Mouse (Mus musculus): Measurements from ENCODE around the gene Tspan5. TPM values are rescaled to one million over a fixed set of nuclear protein-coding genes. Genes with fewer than 3 reads are reported as not detected.

Tspan5 gene
- polyA plus RNA-seq, 1 experiment from 2014 or later, result 43.4 TPM

DNA sequence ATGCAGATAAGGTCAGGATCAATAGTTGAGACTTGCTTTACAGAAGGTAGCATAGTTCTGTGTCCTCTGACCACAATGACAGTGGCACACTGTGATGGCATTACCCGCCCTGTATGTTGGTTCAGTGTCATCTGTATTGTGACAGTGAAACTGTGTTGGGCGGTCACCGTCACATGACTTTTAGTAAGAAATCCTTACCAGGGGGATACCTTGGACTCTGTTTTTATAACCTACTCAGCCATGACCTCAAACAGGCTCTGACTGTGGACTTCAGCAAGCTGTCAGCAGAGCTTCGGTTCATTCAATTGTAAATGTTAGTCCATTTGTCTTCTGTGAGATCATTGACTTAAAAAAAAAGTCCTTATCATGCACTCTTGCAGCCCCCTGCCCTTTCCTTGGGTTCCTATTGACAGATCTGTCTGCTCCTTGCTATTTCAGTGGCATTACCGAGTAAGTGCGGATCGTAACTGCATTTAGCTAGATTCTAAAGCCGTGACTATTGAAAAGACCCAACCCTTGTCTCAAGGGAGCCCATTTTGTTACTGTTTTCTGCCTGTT is 84.3 kb downstream of the Tspan5 start:
- Histone ChIP-seq H3K9ac (ENCODE audit: low read length) (no peak overlapping the region), H3K27me3 (ENCODE audit: control insufficient read depth, insufficient read depth, low read length) (no peaks in the 10 kb centered on the region), H3K9me3 (ENCODE audit: control insufficient read depth, low read length) (no peaks in the 10 kb centered on the region), H3K4me3 (ENCODE audit: low read depth, low read length) (no peak overlapping the region), H3K4me1 (replicated peaks; ENCODE audit: control insufficient read depth, insufficient read depth, low read length) (peaks cover 6% of the 10 kb centered on the region; the same call in 1 of the 2 replicates), H3K27ac (ENCODE audit: low read depth, low read length) (no peak overlapping the region), H3K4me2 (ENCODE audit: low read depth, low read length, severe bottlenecking) (no peak overlapping the region), H3K36me3 (ENCODE audit: control insufficient read depth, insufficient read depth, low read length) (no peaks in the 10 kb centered on the region)
- DNase-seq (ENCODE audit: low spot score) (no peak), ATAC-seq (replicated peaks; ENCODE audit: low FRiP score) (no peak)
- 85% methylated on average over 8 of the region's 8 CpGs for WGBS

DNA sequence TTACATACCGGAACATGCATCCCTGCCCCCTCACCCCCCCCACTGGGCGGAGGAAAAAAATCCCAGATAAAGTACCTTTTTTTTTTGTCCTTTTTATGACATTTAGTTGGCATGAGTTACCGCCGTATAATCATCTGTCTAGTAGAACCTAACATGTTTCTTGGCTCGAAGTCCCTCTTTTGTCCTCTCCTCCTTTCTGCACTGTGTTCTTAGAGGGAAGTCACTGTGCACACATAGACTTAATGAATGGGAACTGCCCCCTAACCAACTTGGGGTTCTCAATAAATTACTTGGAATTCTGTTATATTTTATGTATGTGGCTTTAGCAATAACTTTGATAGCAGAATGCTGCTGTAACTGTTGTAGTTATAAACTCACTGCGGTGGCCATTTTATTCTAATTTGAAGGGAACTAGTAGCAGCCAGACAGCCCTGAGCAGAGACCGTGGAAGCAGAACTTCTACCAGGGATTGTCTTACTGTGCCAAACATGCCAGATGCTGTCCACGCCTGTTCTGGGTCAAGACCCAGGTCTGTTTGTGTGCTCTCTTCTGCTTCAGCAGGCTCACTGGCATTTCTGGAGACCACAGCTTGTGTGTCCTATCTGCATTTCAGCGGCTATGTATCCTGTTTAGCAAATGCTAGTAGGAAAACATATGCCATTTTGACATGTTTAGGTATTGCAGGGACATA is 91.0 kb downstream of the Tspan5 start:
- Histone ChIP-seq H3K4me2 (ENCODE audit: low read depth, low read length, severe bottlenecking) (no peak overlapping the region), H3K27ac (ENCODE audit: low read depth, low read length) (no peak overlapping the region), H3K9me3 (ENCODE audit: control insufficient read depth, low read length) (no peaks in the 10 kb centered on the region), H3K4me3 (ENCODE audit: low read depth, low read length) (no peak overlapping the region), H3K4me1 (replicated peaks; ENCODE audit: control insufficient read depth, insufficient read depth, low read length) (no peaks in the 10 kb centered on the region), H3K27me3 (ENCODE audit: control insufficient read depth, insufficient read depth, low read length) (no peaks in the 10 kb centered on the region), H3K9ac (ENCODE audit: low read length) (no peak overlapping the region), H3K36me3 (ENCODE audit: control insufficient read depth, insufficient read depth, low read length) (no peaks in the 10 kb centered on the region)
- DNase-seq (ENCODE audit: low spot score), result no peak
- WGBS, result 92% methylated on average over 9 of the region's 9 CpGs
- ATAC-seq (replicated peaks; ENCODE audit: low FRiP score), result no peak

DNA sequence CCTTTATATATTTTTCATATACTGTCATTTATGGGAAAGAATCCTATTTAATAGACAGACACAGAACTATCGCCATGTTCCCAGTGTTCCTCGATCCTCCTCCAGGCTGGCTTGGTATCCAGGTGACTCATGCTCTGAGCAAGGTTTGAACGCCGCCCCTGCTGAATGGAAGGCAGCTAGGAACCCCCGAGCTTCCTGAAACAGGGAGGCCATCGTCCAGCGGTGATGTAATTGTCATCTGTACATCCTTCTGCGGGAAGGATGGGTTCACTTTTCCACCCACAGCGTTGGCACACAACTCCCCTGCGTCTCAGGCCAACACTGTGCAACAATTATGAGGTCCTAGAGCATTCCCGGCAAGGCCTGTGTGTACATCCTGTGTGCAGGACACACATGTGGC is 92.2 kb downstream of the Tspan5 start:
- Histone ChIP-seq H3K36me3 (ENCODE audit: control insufficient read depth, insufficient read depth, low read length) (no peaks in the 10 kb centered on the region), H3K27me3 (ENCODE audit: control insufficient read depth, insufficient read depth, low read length) (no peaks in the 10 kb centered on the region), H3K4me3 (ENCODE audit: low read depth, low read length) (no peak overlapping the region), H3K4me2 (ENCODE audit: low read depth, low read length, severe bottlenecking) (no peak overlapping the region), H3K9me3 (ENCODE audit: control insufficient read depth, low read length) (no peaks in the 10 kb centered on the region), H3K27ac (ENCODE audit: low read depth, low read length) (no peak overlapping the region), H3K9ac (ENCODE audit: low read length) (no peak overlapping the region), H3K4me1 (replicated peaks; ENCODE audit: control insufficient read depth, insufficient read depth, low read length) (no peaks in the 10 kb centered on the region)
- 92% methylated on average over 11 of the region's 11 CpGs for WGBS
- no peak for DNase-seq (ENCODE audit: low spot score)
- no peak for ATAC-seq (replicated peaks; ENCODE audit: low FRiP score)

GRCm38 (mm10) chr3:138836937-138837336 is 94.9 kb downstream of the Tspan5 start:
- Histone ChIP-seq H3K9me3 (ENCODE audit: control insufficient read depth, low read length) (no peaks in the 10 kb centered on the region), H3K4me1 (replicated peaks; ENCODE audit: control insufficient read depth, insufficient read depth, low read length) (no peaks in the 10 kb centered on the region), H3K4me2 (ENCODE audit: low read depth, low read length, severe bottlenecking) (no peak overlapping the region), H3K27ac (ENCODE audit: low read depth, low read length) (no peak overlapping the region), H3K27me3 (ENCODE audit: control insufficient read depth, insufficient read depth, low read length) (no peaks in the 10 kb centered on the region), H3K9ac (ENCODE audit: low read length) (no peak overlapping the region), H3K4me3 (ENCODE audit: low read depth, low read length) (no peak overlapping the region), H3K36me3 (ENCODE audit: control insufficient read depth, insufficient read depth, low read length) (no peaks in the 10 kb centered on the region)
- ATAC-seq (replicated peaks; ENCODE audit: low FRiP score), result no peak
- WGBS, result 80% methylated on average over 5 of the region's 5 CpGs
- no peak for DNase-seq (ENCODE audit: low spot score)

- Histone ChIP-seq H3K4me1 (replicated peaks; ENCODE audit: control insufficient read depth, insufficient read depth, low read length) (no peaks in the 10 kb centered on the region), H3K9ac (ENCODE audit: low read length) (no peak overlapping the region), H3K36me3 (ENCODE audit: control insufficient read depth, insufficient read depth, low read length) (no peaks in the 10 kb centered on the region), H3K4me2 (ENCODE audit: low read depth, low read length, severe bottlenecking) (no peak overlapping the region), H3K9me3 (ENCODE audit: control insufficient read depth, low read length) (no peaks in the 10 kb centered on the region), H3K4me3 (ENCODE audit: low read depth, low read length) (no peak overlapping the region), H3K27ac (ENCODE audit: low read depth, low read length) (no peak overlapping the region), H3K27me3 (ENCODE audit: control insufficient read depth, insufficient read depth, low read length) (no peaks in the 10 kb centered on the region)
- 78% methylated on average over 6 of the region's 6 CpGs for WGBS
- DNase-seq (ENCODE audit: low spot score), result no peak
- no peak for ATAC-seq (replicated peaks; ENCODE audit: low FRiP score)
Observed at GRCm38 (mm10) chr3:138837651-138838050, 95.7 kb downstream of the Tspan5 start.

- Histone ChIP-seq H3K36me3 (ENCODE audit: control insufficient read depth, insufficient read depth, low read length) (no peaks in the 10 kb centered on the region), H3K4me3 (ENCODE audit: low read depth, low read length) (no peak overlapping the region), H3K9ac (ENCODE audit: low read length) (no peak overlapping the region), H3K27ac (ENCODE audit: low read depth, low read length) (no peak overlapping the region), H3K4me2 (ENCODE audit: low read depth, low read length, severe bottlenecking) (no peak overlapping the region), H3K9me3 (ENCODE audit: control insufficient read depth, low read length) (no peaks in the 10 kb centered on the region), H3K4me1 (replicated peaks; ENCODE audit: control insufficient read depth, insufficient read depth, low read length) (no peaks in the 10 kb centered on the region), H3K27me3 (ENCODE audit: control insufficient read depth, insufficient read depth, low read length) (no peaks in the 10 kb centered on the region)
- DNase-seq (ENCODE audit: low spot score), result no peak
- no peak for ATAC-seq (replicated peaks; ENCODE audit: low FRiP score)
- WGBS, result 86% methylated on average over 6 of the region's 6 CpGs
Observed at GRCm38 (mm10) chr3:138839656-138840055, 97.7 kb downstream of the Tspan5 start.

- no peak for DNase-seq (ENCODE audit: low spot score)
- Histone ChIP-seq H3K4me3 (ENCODE audit: low read depth, low read length) (no peak overlapping the region), H3K4me2 (ENCODE audit: low read depth, low read length, severe bottlenecking) (no peak overlapping the region), H3K9ac (ENCODE audit: low read length) (no peak overlapping the region), H3K9me3 (ENCODE audit: control insufficient read depth, low read length) (no peaks in the 10 kb centered on the region), H3K27me3 (ENCODE audit: control insufficient read depth, insufficient read depth, low read length) (no peaks in the 10 kb centered on the region), H3K36me3 (ENCODE audit: control insufficient read depth, insufficient read depth, low read length) (no peaks in the 10 kb centered on the region), H3K4me1 (replicated peaks; ENCODE audit: control insufficient read depth, insufficient read depth, low read length) (no peaks in the 10 kb centered on the region), H3K27ac (ENCODE audit: low read depth, low read length) (no peak overlapping the region)
- no peak for ATAC-seq (replicated peaks; ENCODE audit: low FRiP score)
- WGBS, result 55% methylated on average over 5 of the region's 5 CpGs
Observed at GRCm38 (mm10) chr3:138841288-138841687, 99.3 kb downstream of the Tspan5 start.

DNA sequence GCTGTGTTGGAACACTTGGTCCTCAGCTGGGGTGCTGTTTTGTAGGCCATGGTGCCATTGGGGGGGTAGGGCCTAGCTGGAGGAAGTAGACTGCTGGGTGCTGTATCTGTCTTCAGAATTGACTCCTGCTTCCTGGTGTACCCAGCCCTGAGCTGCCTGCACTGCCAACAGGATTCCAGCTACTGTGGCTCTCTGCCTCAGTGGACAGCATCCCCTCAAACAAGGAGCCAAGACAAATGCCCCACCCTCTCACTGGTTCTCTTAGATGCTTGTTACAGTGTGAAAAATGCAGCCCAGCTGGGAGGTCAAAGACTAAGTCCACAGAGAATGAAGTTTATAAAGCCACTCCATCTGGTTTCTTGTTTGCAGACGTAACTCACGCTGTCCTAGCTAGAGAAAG is 101.2 kb downstream of the Tspan5 start:
- no peak for ATAC-seq (replicated peaks; ENCODE audit: low FRiP score)
- DNase-seq (ENCODE audit: low spot score), result no peak
- H3K4me3 ChIP-seq (ENCODE audit: low read depth, low read length), result no peak overlapping the region
- H3K27ac ChIP-seq (ENCODE audit: low read depth, low read length), result no peak overlapping the region
- H3K9ac ChIP-seq (ENCODE audit: low read length), result no peak overlapping the region
- H3K9me3 ChIP-seq (ENCODE audit: control insufficient read depth, low read length), result no peaks in the 10 kb centered on the region
- H3K36me3 ChIP-seq (ENCODE audit: control insufficient read depth, insufficient read depth, low read length), result no peaks in the 10 kb centered on the region
- H3K4me2 ChIP-seq (ENCODE audit: low read depth, low read length, severe bottlenecking), result no peak overlapping the region
- H3K27me3 ChIP-seq (ENCODE audit: control insufficient read depth, insufficient read depth, low read length), result no peaks in the 10 kb centered on the region
- 81% methylated on average over 2 of the region's 2 CpGs for WGBS
- H3K4me1 ChIP-seq (replicated peaks; ENCODE audit: control insufficient read depth, insufficient read depth, low read length), result no peaks in the 10 kb centered on the region

DNA sequence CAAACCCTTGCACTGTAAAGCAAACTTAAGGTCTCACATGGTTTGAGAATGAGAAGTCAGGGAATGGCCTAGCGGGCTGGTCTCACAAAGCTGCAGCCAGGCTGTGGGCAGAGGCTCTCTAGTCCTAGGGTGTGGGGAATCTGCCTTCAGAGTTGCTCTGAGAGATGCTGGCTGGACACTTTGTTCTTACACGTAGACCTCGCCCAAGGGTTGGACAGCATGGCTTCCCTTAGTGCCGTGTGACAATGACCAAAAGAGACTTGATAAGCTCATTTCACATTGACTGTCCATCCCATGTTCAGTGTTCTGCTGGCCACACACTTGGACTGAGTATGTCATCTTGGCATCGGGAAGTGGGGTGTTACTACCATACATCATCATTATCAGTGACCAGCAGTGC is 101.6 kb downstream of the Tspan5 start:
- no peak overlapping the region for H3K4me3 ChIP-seq (ENCODE audit: low read depth, low read length)
- 89% methylated on average over 5 of the region's 5 CpGs for WGBS
- no peaks in the 10 kb centered on the region for H3K36me3 ChIP-seq (ENCODE audit: control insufficient read depth, insufficient read depth, low read length)
- no peak for DNase-seq (ENCODE audit: low spot score)
- H3K9me3 ChIP-seq (ENCODE audit: control insufficient read depth, low read length), result no peaks in the 10 kb centered on the region
- H3K4me1 ChIP-seq (replicated peaks; ENCODE audit: control insufficient read depth, insufficient read depth, low read length), result no peaks in the 10 kb centered on the region
- ATAC-seq (replicated peaks; ENCODE audit: low FRiP score), result no peak
- no peak overlapping the region for H3K27ac ChIP-seq (ENCODE audit: low read depth, low read length)
- no peak overlapping the region for H3K9ac ChIP-seq (ENCODE audit: low read length)
- H3K4me2 ChIP-seq (ENCODE audit: low read depth, low read length, severe bottlenecking), result no peak overlapping the region
- H3K27me3 ChIP-seq (ENCODE audit: control insufficient read depth, insufficient read depth, low read length), result no peaks in the 10 kb centered on the region

Measured in forebrain, embryonic 11.5 days (tissue).